Mouse (Mus musculus) liver, adult 2 months (tissue): Measurements from ENCODE around the gene Vmn1r2.
"Not testable (repeated sequence)": the region's sequence is repeated elsewhere in the genome, so short reads cannot be mapped to it uniquely, and the experiment has no call there.

ENCODE experiments used
- CTCF ChIP-seq: fragments of 200-500 bp; IDR thresholded peaks from 2 replicates; pipeline ENCODE4 v1.5.1; 2011; ENCODE audit warnings: low read depth, low read length, control low read depth
- POLR2A ChIP-seq: fragments of 200-500 bp; IDR thresholded peaks from 2 replicates; pipeline ENCODE4 v1.6.1; 2011; ENCODE audit warnings: low read length, control low read depth; ENCODE audit not compliant: insufficient read depth; ENCODE audit errors: extremely low read depth

GRCm38 (mm10) chr4:3175756-3176155 lies 8.6 kb downstream of the Vmn1r2 start:
- not testable (repeated sequence) for TF ChIP-seq CTCF, POLR2A
